Mouse (Mus musculus) forebrain, embryonic 14.5 days (tissue): ENCODE results near the gene Vamp1. TPM values are rescaled to one million over a fixed set of nuclear protein-coding genes. Genes with fewer than 3 reads are reported as not detected.

Experiments
- ATAC-seq: fragments of 200-750 bp; cut with Nextera tagmentation; 2 replicates; pipeline ENCODE4 v1.8.0; 2017; ENCODE audit warnings: mild to moderate bottlenecking, moderate library complexity
- DNase-seq: peaks from one replicate; pipeline ENCODE4 v3.0.0-alpha.2; 2015; ENCODE audit warnings: low spot score
- H3K27ac ChIP-seq: fragments of 300-500 bp; sonication (generic); 2 replicates; pipeline ENCODE4 v1.5.1; 2014; ENCODE audit warnings: low read depth, mild to moderate bottlenecking, control low read depth, low read length, moderate library complexity
- H3K27me3 ChIP-seq: fragments of 300-500 bp; sonication (generic); replicated peaks from 2 replicates; pipeline ENCODE4 v1.6.1; 2014; ENCODE audit warnings: low read length, control low read depth, mixed read lengths; ENCODE audit not compliant: control insufficient read depth, insufficient read depth
- H3K36me3 ChIP-seq: fragments of 300-500 bp; sonication (generic); 2 replicates; pipeline ENCODE4 v1.6.1; 2014; ENCODE audit warnings: low read length, control low read depth; ENCODE audit not compliant: control insufficient read depth, insufficient read depth
- H3K4me1 ChIP-seq: fragments of 300-500 bp; sonication (generic); 2 replicates; pipeline ENCODE4 v1.6.1; 2014; ENCODE audit warnings: antibody characterized with exemption, low read length, control low read depth; ENCODE audit not compliant: control insufficient read depth, insufficient read depth
- H3K4me2 ChIP-seq: fragments of 300-500 bp; sonication (generic); 2 replicates; pipeline ENCODE4 v1.6.1; 2014; ENCODE audit warnings: mild to moderate bottlenecking, control low read depth, low read length
- H3K4me3 ChIP-seq: fragments of 300-500 bp; sonication (generic); 2 replicates; pipeline ENCODE4 v1.5.1; 2014; ENCODE audit warnings: low read depth, low read length, control low read depth
- H3K9ac ChIP-seq: fragments of 300-500 bp; sonication (generic); 2 replicates; pipeline ENCODE4 v1.6.1; 2014; ENCODE audit warnings: mild to moderate bottlenecking, low read length, control low read depth, moderate library complexity
- H3K9me3 ChIP-seq: fragments of 300-500 bp; sonication (generic); replicated peaks from 2 replicates; pipeline ENCODE4 v1.6.1; 2016; ENCODE audit warnings: low read length, control low read depth, mixed read lengths; ENCODE audit not compliant: control insufficient read depth
- WGBS: fragments of 180-500 bp; shearing (Covaris S2); extraction: QIAGEN DNeasy Blood & Tissue Kit; methylation state at CpG from one replicate; pipeline ENCODE4 v1.1.7; 2014; 5-methylcytosine and 5-hydroxymethylcytosine counted together
- microRNA-seq: library from miRNA; unstranded; fragments of <30 nt; microRNA quantifications from one replicate; pipeline ENCODE4, GENCODE M21; 2016
- polyA plus RNA-seq: library from polyadenylated mRNA; unstranded; fragments of >200 nt; fragmentation: Nextera tagmentation; extraction: Ambion mirVana; gene quantifications from 2 replicates; pipeline ENCODE4 v1.2.1, GENCODE M21; 2014

Gene Vamp1
- polyA plus RNA-seq, 1 experiment from 2014 or later = 1.7 TPM

DNA sequence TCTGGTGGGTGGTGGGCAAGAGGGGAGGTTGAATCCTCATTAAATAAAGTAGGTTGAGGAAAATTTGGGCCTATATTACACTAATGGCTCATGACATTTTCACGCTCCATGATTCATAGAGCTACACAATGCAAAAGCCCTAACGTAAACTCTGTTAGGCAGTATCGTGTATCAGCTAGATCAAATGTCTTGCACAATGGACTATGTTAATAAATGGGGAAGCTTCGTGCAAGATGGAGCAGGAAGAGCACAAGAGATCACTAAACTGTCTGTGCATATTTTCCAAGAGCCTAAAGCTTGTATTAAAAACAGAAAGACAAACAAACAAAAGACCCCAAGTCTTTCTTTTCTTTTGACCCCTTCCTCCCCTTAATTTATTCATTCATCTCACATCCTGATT is 78.7 kb downstream of the Vamp1 start:
- Histone ChIP-seq H3K9ac (no peak overlapping the region), H3K27me3 (no peaks in the 10 kb centered on the region), H3K4me1 (no peaks in the 10 kb centered on the region), H3K9me3 (no peaks in the 10 kb centered on the region), H3K4me2 (no peak overlapping the region), H3K4me3 (no peak overlapping the region), H3K36me3 (no peaks in the 10 kb centered on the region), H3K27ac (no peak overlapping the region)
- ATAC-seq = no peak
- WGBS = 82% methylated on average over 4 of the region's 4 CpGs
- DNase-seq = no peak

Small RNA genes lying within 50 kb of the gene (microRNA-seq; reads per million reads assigned to microRNA genes)
- gene Mir3098 = 0.93 reads per million
- gene Mir8113 = not detected

Other genes with a start within 250 kb of the Vamp1 start
- 22.6 and 28.0 TPM in 2 replicates for gene Pianp, start 218.9 kb upstream of the Vamp1 start, polyA plus RNA-seq
- gene Zfp384, start 206.4 kb upstream of the Vamp1 start, polyA plus RNA-seq = 8.4 and 9.8 TPM in 2 replicates
- gene Ing4, start 175.8 kb upstream of the Vamp1 start, polyA plus RNA-seq = 178 and 181 TPM in 2 replicates
- gene Acrbp, start 165.9 kb upstream of the Vamp1 start, polyA plus RNA-seq = 10.2 and 14.8 TPM in 2 replicates
- 0.21 and 0.81 TPM in 2 replicates for gene Lpar5, start 147.6 kb upstream of the Vamp1 start, polyA plus RNA-seq
- 61.1 and 66.1 TPM in 2 replicates for gene Chd4, start 119.6 kb upstream of the Vamp1 start, polyA plus RNA-seq
- gene Nop2, start 83.6 kb upstream of the Vamp1 start, polyA plus RNA-seq = 46.8 and 52.7 TPM in 2 replicates
- gene Iffo1, start 70.3 kb upstream of the Vamp1 start, polyA plus RNA-seq = 10.8 and 13.4 TPM in 2 replicates
- gene Gapdh, start 49.1 kb upstream of the Vamp1 start, polyA plus RNA-seq = 1,676 and 1,964 TPM in 2 replicates
- 64.4 and 67.6 TPM in 2 replicates for gene Ncapd2, start 23.9 kb upstream of the Vamp1 start, polyA plus RNA-seq
- 160 and 179 TPM in 2 replicates for gene Mrpl51, start 23.8 kb upstream of the Vamp1 start, polyA plus RNA-seq
- gene Tapbpl, start 16.3 kb downstream of the Vamp1 start, polyA plus RNA-seq = 1.8 and 2.6 TPM in 2 replicates
- gene Cd27, start 21.5 kb downstream of the Vamp1 start, polyA plus RNA-seq = 0.24 and 0.37 TPM in 2 replicates
- 0.15 TPM in 1 of 2 replicates, not detected in the other for gene Tuba3a, start 70.5 kb downstream of the Vamp1 start, polyA plus RNA-seq
- 10.8 and 12.9 TPM in 2 replicates for gene Ltbr, start 98.3 kb downstream of the Vamp1 start, polyA plus RNA-seq
- gene Scnn1a, start 105.1 kb downstream of the Vamp1 start, polyA plus RNA-seq = 0.29 and 0.37 TPM in 2 replicates
- 14.2 and 16.2 TPM in 2 replicates for gene Tnfrsf1a, start 133.8 kb downstream of the Vamp1 start, polyA plus RNA-seq
- gene Plekhg6, start 165.2 kb downstream of the Vamp1 start, polyA plus RNA-seq = 0.16 TPM in 1 of 2 replicates, not detected in the other